Mouse (Mus musculus): ENCODE results near the gene Col4a1. TPM values are rescaled to one million over a fixed set of nuclear protein-coding genes. Genes with fewer than 3 reads are reported as not detected.

The Col4a1 gene
- polyA plus RNA-seq, 1 experiment from 2014 or later: 102 TPM

DNA sequence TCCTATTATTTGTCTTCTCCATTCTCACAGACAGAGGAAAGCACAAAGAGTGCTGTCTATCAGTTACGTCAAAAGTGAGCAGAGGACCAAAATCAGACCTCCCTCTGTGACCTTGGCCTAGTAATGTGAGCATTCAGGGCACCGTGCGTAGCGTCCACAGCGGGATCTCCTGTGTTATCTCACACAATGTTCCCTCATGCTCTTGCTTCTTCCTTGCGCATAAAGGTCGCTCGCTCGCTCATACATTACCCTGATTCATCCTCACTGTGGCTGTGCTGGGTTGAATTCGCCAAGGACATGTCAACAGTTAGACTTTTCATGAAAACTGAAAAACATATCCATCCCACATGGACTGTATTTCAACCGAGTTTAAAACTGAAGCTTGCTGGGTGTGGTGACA lies 115.4 kb downstream of the Col4a1 start:
- Histone ChIP-seq H3K27ac (no peak overlapping the region), H3K4me1 (no peaks in the 10 kb centered on the region), H3K4me3 (replicated peaks) (no peak overlapping the region), H3K36me3 (replicated peaks) (no peaks in the 10 kb centered on the region), H3K9me3 (no peaks in the 10 kb centered on the region), H3K4me2 (no peak overlapping the region), H3K9ac (no peak overlapping the region), H3K27me3 (no peaks in the 10 kb centered on the region)
- 85% methylated on average over 11 of the region's 11 CpGs for WGBS
- ATAC-seq (ENCODE audit: low FRiP score): no peak

DNA sequence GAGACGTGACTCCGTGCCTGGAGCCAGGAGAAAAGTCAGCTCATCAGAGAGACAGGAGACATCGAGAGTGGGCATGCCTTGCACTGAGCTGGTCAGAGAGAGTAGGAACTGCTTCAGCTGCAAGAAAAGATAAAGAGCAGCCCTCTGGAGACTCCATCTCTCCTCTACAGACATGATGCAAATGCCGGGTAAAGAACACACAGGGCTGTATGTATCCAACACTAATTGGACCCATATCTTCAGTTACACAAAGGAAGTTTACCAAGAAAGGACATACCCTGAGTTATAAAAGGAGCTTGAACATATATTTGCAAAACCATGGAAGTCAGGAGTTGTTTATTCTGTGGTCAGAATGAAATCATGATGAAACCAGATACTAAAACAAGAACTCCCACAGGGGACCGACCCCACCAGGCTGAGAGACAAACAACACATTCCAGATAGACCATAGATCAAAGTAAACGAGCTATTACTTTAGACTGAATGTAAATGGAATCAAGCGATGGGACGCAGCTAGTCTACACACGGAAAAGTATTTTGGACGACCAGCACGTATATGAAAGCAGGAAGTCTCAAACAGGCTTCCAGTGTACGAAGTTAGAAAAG lies 119.8 kb downstream of the Col4a1 start:
- no peaks in the 10 kb centered on the region for H3K9me3 ChIP-seq
- H3K27me3 ChIP-seq: peaks cover 8% of the 10 kb centered on the region
- WGBS: 72% methylated on average over 12 of the region's 12 CpGs
- H3K36me3 ChIP-seq (replicated peaks): no peaks in the 10 kb centered on the region
- ATAC-seq (ENCODE audit: low FRiP score): no peak
- no peak overlapping the region for H3K4me3 ChIP-seq (replicated peaks)
- no peak overlapping the region for H3K9ac ChIP-seq
- no peak overlapping the region for H3K27ac ChIP-seq
- H3K4me2 ChIP-seq: no peak overlapping the region
- peaks cover 9% of the 10 kb centered on the region for H3K4me1 ChIP-seq

DNA sequence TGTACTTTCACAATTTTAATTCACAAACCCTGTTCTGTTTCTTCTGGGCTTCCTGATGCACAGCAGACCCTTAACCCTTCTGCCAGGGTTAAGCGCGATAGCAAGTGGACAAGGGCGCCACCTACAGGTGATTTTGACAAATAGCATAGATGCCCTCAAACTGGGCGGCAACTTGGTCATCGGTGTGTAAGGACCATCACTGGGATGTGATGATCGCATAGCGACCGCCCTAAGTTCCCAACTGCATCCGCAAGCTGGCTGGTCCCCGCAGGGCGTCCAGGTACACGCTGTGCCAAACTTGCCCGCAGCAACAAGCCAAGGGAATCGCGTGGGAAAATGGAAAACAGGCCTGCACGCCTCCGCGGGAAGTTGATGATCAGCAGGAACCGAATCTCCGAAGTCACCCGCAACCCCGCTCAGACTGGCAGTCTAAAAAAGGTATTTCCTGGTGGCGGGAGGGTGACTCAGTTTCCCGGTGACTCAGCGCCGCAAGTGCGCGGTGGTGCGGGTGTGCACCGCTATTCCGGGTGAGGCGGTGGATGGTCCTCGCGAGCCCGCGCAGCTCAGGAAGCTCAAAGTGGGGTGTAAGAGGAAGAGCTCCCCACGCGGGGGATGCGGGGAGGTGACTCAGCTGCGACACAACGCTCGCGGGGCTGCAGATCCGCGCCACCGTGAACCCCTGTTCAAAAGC lies 124.9 kb downstream of the Col4a1 start:
- peak; percentile 75 for ATAC-seq (ENCODE audit: low FRiP score)
- Histone ChIP-seq H3K27me3 (peaks cover 19% of the 10 kb centered on the region), H3K4me2 (peak overlapping the region; percentile 91), H3K4me3 (replicated peaks) (peak overlapping the region; percentile 44), H3K4me1 (peaks cover 11% of the 10 kb centered on the region), H3K36me3 (replicated peaks) (no peaks in the 10 kb centered on the region), H3K27ac (no peak overlapping the region), H3K9me3 (no peaks in the 10 kb centered on the region), H3K9ac (peak overlapping the region; percentile 61)
- whole genome bisulfite sequencing: 1% methylated on average over 46 of the region's 46 CpGs

DNA sequence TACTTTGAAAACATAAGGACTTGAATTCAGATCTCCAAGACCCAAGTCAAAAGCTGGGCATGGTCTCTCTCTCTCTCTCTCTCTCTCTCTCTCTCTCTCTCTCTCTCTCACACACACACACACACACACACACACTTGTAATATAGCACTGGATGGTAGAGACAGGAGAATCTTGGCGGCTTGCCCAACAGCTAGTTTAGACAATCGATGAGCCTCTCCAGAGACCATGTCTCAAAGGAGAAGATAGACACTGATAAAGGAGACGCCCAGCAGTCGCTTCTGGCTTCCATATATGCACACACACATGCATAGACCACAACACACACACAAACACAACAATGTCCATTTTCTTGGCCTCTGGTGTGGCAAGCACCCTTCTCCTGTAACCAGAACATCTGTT lies 126.2 kb downstream of the Col4a1 start:
- 80% methylated on average over 4 of the region's 4 CpGs for WGBS
- ATAC-seq (ENCODE audit: low FRiP score): no peak

DNA sequence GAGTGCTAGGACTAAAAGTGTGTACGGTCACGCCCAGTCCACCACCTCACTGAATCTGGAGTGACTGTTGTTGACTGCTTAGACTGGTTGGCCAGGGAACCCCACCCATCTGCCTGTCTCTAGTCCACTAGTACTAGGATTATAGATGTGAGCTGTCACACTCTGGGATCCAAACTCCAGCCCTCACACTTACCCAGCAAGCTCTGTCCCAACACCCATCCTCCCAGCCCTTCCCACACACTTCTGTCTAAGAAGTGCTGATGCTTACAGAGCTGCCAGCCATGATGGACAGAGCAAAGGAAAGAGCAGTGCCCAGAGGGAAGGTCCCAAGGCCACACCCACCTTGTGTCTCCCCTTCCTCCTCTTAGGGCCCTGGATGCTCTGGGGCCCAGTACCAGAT lies 127.0 kb downstream of the Col4a1 start:
- no peaks in the 10 kb centered on the region for H3K36me3 ChIP-seq (replicated peaks)
- peaks cover 24% of the 10 kb centered on the region for H3K4me1 ChIP-seq
- peaks cover 21% of the 10 kb centered on the region for H3K27me3 ChIP-seq
- ATAC-seq (ENCODE audit: low FRiP score): no peak
- H3K9ac ChIP-seq: no peak overlapping the region
- 90% methylated on average over 2 of the region's 2 CpGs for WGBS
- H3K4me2 ChIP-seq: no peak overlapping the region
- H3K9me3 ChIP-seq: no peaks in the 10 kb centered on the region
- H3K27ac ChIP-seq: no peak overlapping the region
- no peak overlapping the region for H3K4me3 ChIP-seq (replicated peaks)

More for the DNA sequence above, 126.2 kb downstream of the Col4a1 start:
- H3K4me1 ChIP-seq: peaks cover 17% of the 10 kb centered on the region
- H3K27me3 ChIP-seq: peaks cover 21% of the 10 kb centered on the region
- H3K27ac ChIP-seq: no peak overlapping the region
- H3K9ac ChIP-seq: no peak overlapping the region
- no peak overlapping the region for H3K4me2 ChIP-seq
- no peak overlapping the region for H3K4me3 ChIP-seq (replicated peaks)
- no peaks in the 10 kb centered on the region for H3K36me3 ChIP-seq (replicated peaks)
- H3K9me3 ChIP-seq: no peaks in the 10 kb centered on the region

DNA sequence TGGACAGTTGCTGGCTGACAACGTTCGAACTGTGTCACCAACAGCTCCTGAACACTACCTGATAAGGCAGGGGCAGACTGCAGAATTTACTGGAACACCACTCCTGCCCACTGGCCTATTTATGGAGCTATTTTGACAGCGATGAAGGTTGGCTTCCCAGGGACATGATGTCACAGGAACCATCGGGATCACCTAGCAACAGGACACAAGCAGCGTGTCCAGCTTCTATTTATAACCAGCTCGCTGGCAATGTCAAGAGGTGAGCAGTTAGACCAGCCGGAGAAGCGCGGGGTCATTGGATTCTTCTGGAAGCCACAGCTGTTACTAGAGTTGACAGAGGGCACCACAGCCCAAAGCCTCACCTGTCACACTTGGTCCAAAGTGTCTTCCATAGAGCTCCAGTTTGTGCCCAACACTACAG lies 129.0 kb downstream of the Col4a1 start:
- H3K9me3 ChIP-seq: no peaks in the 10 kb centered on the region
- WGBS: 82% methylated on average over 9 of the region's 9 CpGs
- no peak for ATAC-seq (ENCODE audit: low FRiP score)
- no peaks in the 10 kb centered on the region for H3K36me3 ChIP-seq (replicated peaks)
- H3K4me2 ChIP-seq: no peak overlapping the region
- no peak overlapping the region for H3K4me3 ChIP-seq (replicated peaks)
- H3K27ac ChIP-seq: no peak overlapping the region
- H3K4me1 ChIP-seq: peaks cover 25% of the 10 kb centered on the region
- peaks cover 20% of the 10 kb centered on the region for H3K27me3 ChIP-seq
- no peak overlapping the region for H3K9ac ChIP-seq

DNA sequence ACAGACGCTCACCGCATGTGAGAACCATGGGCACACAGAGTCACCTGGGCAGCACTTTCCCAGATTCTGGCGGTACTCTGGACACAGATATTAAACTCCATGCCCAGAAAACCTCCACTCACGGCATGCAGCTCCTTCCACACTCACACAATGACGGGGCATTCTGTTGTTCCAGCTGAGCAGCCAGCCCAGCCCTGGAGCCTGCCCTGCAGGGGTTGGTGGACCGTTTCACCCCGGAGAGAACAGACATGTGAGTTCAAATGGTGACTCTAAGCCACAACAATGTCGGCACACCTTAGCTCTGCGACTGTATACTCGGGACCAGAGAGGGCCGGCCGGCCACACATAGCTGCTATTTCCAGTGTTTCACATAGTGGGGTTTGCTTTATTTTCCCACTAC lies 130.0 kb downstream of the Col4a1 start:
- Histone ChIP-seq H3K9me3 (no peaks in the 10 kb centered on the region), H3K27ac (no peak overlapping the region), H3K9ac (no peak overlapping the region), H3K4me1 (peaks cover 15% of the 10 kb centered on the region), H3K27me3 (peaks cover 12% of the 10 kb centered on the region), H3K4me3 (replicated peaks) (no peak overlapping the region), H3K36me3 (replicated peaks) (no peaks in the 10 kb centered on the region), H3K4me2 (no peak overlapping the region)
- 82% methylated on average over 12 of the region's 12 CpGs for WGBS
- ATAC-seq (ENCODE audit: low FRiP score): no peak

DNA sequence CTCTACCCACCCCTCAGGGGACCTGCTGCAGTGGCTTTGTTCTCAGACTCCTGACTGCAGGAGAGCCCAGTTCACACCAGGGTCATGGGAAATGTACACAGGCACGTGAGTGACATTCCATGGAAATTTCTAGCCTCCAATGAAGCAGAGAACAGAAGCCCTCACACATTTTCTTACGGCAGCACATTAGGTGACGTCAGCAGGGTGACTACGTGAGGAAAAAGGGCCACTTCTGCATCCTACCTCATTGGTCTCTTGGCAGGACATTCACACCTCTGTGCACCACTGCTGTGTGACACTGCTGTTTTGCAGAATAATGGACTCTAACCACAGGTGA lies 130.5 kb downstream of the Col4a1 start:
- no peak for ATAC-seq (ENCODE audit: low FRiP score)
- Histone ChIP-seq H3K27ac (no peak overlapping the region), H3K4me1 (peaks cover 14% of the 10 kb centered on the region), H3K27me3 (peaks cover 12% of the 10 kb centered on the region), H3K9me3 (no peaks in the 10 kb centered on the region), H3K36me3 (replicated peaks) (no peaks in the 10 kb centered on the region), H3K4me2 (no peak overlapping the region), H3K4me3 (replicated peaks) (no peak overlapping the region), H3K9ac (no peak overlapping the region)
- WGBS: 65% methylated on average over 4 of the region's 4 CpGs

DNA sequence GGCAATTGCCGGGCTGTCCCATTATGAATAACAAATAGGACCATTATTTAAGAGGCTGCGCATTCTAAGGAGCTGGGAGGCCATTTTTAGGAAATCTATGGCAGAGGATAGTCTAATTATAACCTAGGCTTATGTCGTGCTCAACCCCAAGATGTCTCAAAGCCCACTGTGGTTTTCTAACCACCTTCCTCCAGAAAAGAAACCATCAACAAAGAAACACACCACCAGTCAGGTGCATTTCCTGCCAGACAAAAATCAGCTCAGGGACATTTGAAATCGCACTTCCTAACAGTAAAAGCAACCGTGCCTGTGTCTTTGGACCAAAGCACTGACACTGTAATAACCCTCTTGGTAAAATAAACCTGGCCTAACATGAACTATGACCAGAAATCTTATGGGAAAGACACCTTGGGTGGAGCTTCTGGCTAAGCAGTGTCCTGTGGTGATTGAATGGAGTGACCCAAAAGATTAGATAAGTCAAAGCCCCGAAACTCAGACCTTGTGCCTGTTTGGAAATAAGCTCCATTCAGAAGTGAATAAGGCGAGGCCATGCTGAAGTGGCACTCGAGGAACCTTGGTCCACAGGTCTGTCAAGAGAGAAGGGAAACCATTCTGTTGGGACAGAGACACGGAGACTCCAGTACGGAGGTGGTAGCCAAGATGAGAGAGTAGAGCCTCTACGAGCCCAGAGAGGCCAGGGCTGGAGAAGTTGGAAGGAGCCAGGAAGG lies 131.0 kb downstream of the Col4a1 start:
- no peaks in the 10 kb centered on the region for H3K9me3 ChIP-seq
- peaks cover 14% of the 10 kb centered on the region for H3K4me1 ChIP-seq
- H3K27ac ChIP-seq: no peak overlapping the region
- H3K4me2 ChIP-seq: no peak overlapping the region
- 65% methylated on average over 11 of the region's 11 CpGs for WGBS
- no peaks in the 10 kb centered on the region for H3K36me3 ChIP-seq (replicated peaks)
- no peak overlapping the region for H3K4me3 ChIP-seq (replicated peaks)
- peaks cover 12% of the 10 kb centered on the region for H3K27me3 ChIP-seq
- ATAC-seq (ENCODE audit: low FRiP score): no peak
- H3K9ac ChIP-seq: no peak overlapping the region

DNA sequence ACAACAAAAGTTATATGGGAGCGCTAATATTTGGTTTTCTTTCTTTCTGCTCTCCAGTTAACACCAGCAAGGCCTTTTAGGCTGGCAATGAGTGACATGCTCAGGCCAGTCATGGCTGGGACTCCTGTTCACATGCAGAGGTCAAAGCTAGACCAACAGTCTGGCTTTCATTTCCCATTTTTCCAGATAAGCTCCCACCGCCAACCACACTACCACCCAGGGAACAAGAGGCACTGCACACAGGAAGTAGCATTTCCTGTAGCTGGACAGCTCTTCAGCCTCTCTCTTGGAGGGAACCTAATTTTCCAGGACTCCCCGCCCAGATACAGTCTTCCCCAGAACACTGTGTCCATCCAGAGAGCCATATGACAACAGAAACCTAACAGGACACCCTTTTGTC lies 132.8 kb downstream of the Col4a1 start:
- H3K36me3 ChIP-seq (replicated peaks): no peaks in the 10 kb centered on the region
- ATAC-seq (ENCODE audit: low FRiP score): no peak
- no peak overlapping the region for H3K27ac ChIP-seq
- H3K4me2 ChIP-seq: no peak overlapping the region
- H3K27me3 ChIP-seq: peaks cover 9% of the 10 kb centered on the region
- peaks cover 14% of the 10 kb centered on the region for H3K4me1 ChIP-seq
- no peak overlapping the region for H3K9ac ChIP-seq
- 81% methylated on average over 3 of the region's 3 CpGs for WGBS
- H3K9me3 ChIP-seq: no peaks in the 10 kb centered on the region
- H3K4me3 ChIP-seq (replicated peaks): no peak overlapping the region

DNA sequence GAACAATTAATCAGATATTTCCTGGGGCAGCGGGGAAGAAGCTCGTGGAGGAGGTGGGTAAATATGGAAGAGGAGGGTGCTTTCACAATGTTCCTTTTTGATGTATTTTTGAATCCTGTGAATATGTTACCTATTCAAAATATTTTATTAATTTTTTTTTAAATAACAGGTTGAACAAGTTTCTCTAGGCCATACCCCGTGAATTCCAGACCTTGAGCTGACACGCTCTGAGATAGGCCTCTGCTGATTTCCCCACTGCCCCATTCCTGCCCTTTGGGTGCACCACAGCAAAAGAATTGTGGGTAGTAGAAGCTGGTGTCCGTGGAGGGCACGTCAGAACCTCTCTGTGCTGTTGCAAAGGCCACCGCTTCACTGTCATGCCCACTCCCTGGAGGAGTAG lies 136.2 kb downstream of the Col4a1 start:
- H3K9ac ChIP-seq: no peak overlapping the region
- WGBS: 88% methylated on average over 7 of the region's 7 CpGs

DNA sequence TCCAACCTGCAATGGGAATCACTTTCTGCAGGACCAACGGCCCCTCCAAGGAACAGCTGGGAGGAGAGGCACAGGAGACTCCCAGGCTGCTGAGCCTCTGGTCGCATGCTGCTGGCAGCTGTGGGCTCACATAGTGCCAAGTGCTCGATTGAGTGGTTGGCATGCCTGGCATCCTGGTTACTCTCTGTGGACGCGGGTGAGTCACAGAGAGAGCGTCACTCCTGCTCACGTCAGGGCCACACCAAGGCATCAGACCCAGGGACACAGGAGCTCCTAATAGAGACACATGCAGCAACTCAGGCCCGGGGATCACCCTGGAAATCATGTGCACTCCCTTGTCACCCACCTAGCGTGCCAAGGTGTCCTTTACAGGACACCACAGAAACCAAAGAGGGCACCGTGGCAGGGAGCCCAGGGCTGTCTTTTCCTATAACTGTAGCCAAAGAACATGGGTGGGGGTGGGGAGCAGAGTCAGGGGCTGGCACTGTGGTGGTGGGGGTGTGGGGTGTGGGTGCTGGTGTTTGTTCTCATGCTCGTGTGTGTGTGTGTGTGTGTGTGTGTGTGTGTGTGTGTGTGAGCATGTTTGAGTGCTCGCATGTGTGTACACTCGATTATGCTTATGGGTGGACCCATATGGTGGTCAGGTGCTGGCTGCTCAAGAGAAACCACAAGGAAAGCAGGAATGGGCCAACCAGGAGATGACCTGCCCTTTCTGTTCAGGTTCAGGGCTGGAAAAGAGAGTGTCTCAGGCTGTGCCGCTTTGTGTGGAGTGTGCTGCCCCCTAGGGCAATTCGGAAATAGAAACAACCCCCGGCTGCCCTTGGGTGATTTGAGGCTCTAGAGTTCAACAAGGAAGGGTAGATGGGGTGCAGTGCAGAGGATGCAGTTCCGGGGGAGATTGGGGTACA lies 139.1 kb downstream of the Col4a1 start:
- Histone ChIP-seq H3K27ac (no peak overlapping the region), H3K36me3 (replicated peaks) (no peaks in the 10 kb centered on the region)

More for the DNA sequence above, 136.2 kb downstream of the Col4a1 start:
- Histone ChIP-seq H3K4me2 (no peak overlapping the region), H3K4me3 (replicated peaks) (no peak overlapping the region), H3K9me3 (no peaks in the 10 kb centered on the region), H3K27ac (no peak overlapping the region), H3K4me1 (peaks cover 8% of the 10 kb centered on the region), H3K36me3 (replicated peaks) (no peaks in the 10 kb centered on the region), H3K27me3 (0 out of 2 replicates have a peak, but pooled peaks cover 3% of the 10 kb centered on the region)
- ATAC-seq (ENCODE audit: low FRiP score): no peak

More for the DNA sequence above, 139.1 kb downstream of the Col4a1 start:
- H3K4me3 ChIP-seq (replicated peaks): no peak overlapping the region
- H3K27me3 ChIP-seq: 0 out of 2 replicates have a peak, but pooled peaks cover 3% of the 10 kb centered on the region
- no peaks in the 10 kb centered on the region for H3K9me3 ChIP-seq
- no peaks in the 10 kb centered on the region for H3K4me1 ChIP-seq
- no peak overlapping the region for H3K9ac ChIP-seq
- 74% methylated on average over 17 of the region's 17 CpGs for WGBS
- peak; percentile 39; the same call in 1 of the 2 replicates for ATAC-seq (ENCODE audit: low FRiP score)
- no peak overlapping the region for H3K4me2 ChIP-seq
